Mouse (Mus musculus) thymus, adult 18-20 months (tissue): Measurements from ENCODE around the gene Dus3l.

Experiments used
- DNase-seq, 2 experiments: peaks; one replicate each; pipeline ENCODE4 v3.0.0; 2022; ENCODE audit warnings: mixed read lengths in 2 of 2

Gene Dus3l

GRCm38 (mm10) chr17:56764474-56765354, at the start of gene Dus3l:
Gene Dus3l, plus strand, starts transcription at chr17:56764757.
- DNase-seq: peak; percentile 79 to 87

DNA sequence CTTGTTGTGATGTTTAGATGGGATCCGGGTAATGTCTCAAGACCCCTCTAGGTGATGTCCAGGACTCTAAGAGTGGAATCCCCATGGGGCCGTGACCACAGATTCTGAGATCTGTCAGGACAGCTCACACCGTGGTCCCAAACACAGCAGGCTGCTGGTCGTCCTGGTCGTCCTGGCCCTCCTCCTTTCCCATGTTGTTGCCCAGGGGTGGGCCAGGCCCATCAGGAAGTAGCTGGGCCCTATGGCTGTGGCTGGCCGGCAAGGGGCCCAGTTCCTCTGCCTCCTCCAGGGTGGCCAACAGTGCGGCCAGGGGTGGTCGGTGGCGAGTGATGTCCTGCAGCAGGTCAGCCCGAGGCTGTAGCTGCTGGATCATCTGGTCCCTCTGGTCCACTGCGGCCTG, 49.2 kb upstream of the Dus3l start:
- no peak for DNase-seq

DNA sequence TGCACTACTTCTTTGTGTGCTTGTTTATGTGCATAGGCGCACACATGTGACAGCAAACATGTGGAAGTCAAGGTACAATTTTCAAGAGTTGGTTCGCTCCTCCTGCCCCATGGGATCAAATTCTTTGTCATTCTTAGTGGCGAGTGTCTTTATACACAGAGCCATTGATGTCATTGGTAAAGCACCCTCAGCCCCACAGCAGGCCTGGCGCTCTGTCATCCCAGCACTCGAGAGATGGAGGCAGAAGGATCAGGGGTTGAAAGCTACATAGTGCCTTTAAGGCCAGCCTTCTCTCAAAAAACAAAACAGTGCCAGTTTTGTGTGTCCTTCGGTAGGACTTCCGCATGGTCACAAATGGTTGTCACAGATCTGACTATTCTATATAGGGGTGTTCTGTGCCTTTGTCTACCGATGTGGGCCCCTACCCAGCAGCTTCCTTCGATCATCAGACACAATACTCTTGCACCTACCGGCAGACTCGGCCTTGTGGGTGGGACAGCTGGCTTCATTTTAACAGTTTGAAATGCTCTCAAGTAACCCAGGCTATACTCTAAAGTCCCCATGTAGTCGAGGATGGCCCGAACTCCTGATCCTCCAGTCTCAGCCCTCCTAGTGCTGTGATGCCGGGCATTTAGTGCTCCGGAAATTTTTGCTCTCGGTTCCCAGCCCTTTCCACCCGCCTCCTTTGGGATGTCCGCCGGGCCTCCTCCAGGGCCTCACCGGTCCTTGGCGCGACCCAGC, 48.5 kb upstream of the Dus3l start:
- no peak for DNase-seq

GRCm38 (mm10) chr17:56716655-56717362, 47.7 kb upstream of the Dus3l start:
- DNase-seq: peak; percentile 94 to 97

GRCm38 (mm10) chr17:56717363-56718058, 47.0 kb upstream of the Dus3l start, which contains the start of the genes Ndufa11 and Vmac:
Gene Ndufa11, plus strand, starts transcription at chr17:56717767.
Gene Vmac, minus strand, starts transcription at chr17:56718022.
- DNase-seq: peak; percentile 81 to 86

DNA sequence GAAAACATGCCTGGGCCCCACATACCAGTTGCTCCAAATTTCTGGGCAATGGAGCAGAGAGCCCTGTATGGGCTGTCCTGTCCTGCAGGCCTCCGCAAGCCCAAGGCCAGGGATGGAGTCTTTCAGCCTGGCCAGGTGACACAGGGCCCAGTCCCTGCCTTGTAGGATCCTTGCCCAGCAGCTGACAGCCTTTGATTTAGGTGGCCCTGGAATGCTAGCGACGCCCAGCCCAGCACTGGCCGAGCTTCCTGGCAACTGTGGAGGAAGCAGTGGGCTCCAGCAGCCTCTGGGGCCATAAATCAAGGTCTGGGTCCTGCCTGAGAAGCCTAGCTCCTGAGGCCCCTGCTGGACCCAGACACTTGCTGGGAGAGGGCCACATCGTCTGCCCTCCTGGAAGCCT, 42.1 kb upstream of the Dus3l start:
- DNase-seq: no peak

DNA sequence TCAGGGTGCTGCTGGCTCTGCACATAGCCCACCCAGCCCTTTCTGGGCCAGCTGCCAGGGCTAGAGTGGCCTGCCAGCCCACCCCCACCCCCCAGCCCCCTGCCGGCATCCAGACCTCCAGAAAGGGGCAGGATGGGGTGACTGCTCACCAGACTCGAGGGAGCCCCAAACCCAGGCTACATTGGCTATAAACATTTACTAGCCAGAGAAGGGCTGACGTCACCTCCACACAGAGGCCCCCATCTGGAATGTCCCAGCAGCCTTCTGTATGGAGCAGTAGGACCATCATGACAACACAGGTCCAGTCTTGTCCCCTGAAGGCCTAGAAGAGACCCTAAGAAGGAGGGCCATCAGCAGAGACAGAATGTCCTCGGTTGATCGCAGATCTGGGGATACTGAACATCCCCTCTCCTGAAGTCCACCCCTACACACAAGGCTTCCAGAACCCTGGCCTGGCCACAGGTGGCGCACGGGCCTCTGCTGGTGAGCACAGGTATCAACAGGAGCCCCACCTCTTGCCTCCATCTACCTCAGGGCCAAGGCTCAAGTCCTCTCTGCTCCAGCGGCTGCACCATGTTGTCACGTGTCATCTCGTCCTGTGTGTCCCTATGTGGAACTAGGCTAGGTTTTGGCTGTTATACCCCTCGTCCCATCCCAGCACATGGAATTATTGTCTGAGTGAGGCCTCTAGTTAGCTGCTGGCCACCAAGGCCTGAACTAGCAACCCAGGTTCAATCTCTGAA, 41.0 kb upstream of the Dus3l start:
- DNase-seq: no peak

DNA sequence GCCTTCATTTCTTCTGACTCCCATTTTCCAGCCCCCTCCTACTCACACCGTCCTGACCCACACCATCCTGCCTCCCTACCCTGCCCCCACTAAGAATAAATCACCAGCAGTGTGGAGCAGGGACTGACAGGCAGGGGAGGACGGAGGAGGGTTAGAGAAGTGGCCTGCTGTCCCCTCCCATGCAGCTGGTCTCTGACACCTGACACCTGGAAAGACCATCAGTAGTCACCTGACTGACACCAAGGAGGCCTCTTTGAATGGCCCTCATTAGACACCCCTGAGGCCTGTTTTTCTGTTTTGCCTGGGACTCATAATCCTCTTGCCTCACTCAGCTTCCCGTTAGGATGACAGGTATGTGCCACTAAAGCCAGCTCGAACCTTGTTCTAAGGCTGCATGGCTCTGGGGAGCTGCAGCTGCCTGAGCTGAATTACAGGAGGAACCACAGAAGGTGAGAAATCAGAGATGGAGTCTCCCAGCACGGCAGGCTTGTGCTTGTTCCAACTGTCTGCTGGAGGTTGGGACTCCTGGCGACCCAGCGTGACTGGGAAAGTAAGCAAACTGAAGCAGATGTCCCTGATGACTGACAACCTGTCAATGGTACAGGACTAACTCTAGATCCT, 37.4 kb upstream of the Dus3l start:
- no peak for DNase-seq

- no peak for DNase-seq
Measured at GRCm38 (mm10) chr17:56727659-56728058, 36.9 kb upstream of the Dus3l start.

DNA sequence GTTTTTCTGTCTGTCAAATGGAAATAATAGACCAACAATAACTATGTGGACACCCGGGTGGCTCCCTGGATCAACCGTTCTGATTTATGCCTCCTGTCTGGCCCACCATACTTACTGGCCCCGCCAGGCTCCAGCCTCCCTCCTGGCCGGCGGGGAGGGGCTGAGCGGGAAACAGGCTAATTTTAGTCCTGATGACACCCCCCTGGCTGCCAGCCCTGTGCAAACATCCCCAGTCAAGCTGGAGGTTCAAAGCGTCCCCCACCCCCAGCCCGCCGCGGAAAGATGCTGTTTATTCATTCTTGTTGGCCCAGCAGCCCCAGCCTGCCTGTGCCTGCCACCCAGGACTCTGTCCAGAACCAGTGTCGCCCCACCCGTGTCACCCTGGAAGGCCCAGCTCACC, 36.4 kb upstream of the Dus3l start:
- DNase-seq: no peak

GRCm38 (mm10) chr17:56729151-56729550, 35.4 kb upstream of the Dus3l start:
- no peak for DNase-seq

DNA sequence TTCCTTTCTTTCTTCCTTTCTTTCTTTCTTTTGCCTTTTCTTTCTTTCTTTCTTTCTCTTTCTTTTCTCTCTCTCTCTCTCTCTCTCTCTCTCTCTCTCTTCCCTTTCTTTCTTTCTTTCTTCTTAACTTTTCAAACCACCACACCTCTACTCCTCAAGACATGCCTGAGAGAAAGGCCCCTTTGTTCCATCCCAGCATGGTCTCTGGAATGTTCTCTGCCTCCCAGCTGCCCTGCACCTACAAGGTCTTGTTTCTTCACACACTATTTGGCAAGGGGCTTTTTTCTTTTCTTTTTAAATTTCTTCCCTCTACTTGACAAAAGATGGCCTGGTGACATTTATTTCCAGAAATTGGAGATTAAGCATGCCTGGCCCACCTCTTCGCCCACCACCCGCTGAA, 34.9 kb upstream of the Dus3l start:
- DNase-seq: no peak

- DNase-seq: no peak
Measured at GRCm38 (mm10) chr17:56736534-56736933, 28.0 kb upstream of the Dus3l start.

GRCm38 (mm10) chr17:56738221-56738620, 26.3 kb upstream of the Dus3l start:
- no peak for DNase-seq

DNA sequence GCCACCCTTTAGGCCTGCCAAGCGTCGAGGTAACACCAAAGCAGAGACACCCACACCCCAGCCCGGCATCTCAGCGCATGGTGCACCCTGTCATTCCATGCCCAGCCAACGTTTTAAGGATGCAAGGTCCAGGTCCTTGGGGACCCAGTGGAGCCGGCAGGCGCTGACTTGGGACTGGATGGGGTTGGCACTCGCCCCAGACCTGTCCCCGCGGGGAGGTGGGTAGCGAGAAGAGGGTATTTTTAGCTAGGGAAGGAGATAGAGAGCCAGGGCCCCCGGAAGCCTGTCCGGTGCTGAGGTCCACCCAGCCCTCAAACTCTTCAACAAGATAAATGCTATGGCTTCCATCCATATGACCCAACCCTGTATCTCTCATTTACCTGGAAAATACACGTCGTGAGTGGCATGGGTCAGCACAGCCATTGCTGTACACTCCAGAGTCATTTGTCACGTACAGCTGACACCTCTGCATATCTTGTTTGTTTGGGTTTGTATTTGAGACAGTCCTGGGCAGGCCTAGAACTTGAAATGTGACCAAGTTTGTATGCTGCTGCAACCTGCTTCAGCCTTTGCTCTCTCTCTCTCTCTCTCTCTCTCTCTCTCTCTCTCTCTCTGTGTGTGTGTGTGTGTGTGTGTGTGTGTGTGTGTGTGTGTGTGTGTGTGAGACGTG, 24.3 kb upstream of the Dus3l start:
- no peak for DNase-seq

- no peak for DNase-seq
Measured at GRCm38 (mm10) chr17:56740788-56741160, 23.8 kb upstream of the Dus3l start.

- no peak for DNase-seq
Measured at GRCm38 (mm10) chr17:56744173-56744572, 20.4 kb upstream of the Dus3l start.

GRCm38 (mm10) chr17:56751404-56752072, 13.0 kb upstream of the Dus3l start:
- DNase-seq: no peak

- DNase-seq: no peak
Measured at GRCm38 (mm10) chr17:56753452-56753851, 11.1 kb upstream of the Dus3l start.
